Mouse (Mus musculus) liver, embryonic 14.5 days (tissue): ENCODE data around the gene Kalrn.
A peak's percentile ranks its signal among the peaks of the same experiment; 100 is the strongest.

ENCODE experiments used
- CTCF ChIP-seq: IDR thresholded peaks from 2 replicates; pipeline ENCODE4 v1.5.1; 2016; ENCODE audit warnings: antibody characterized with exemption, low read depth, control low read depth
- EP300 ChIP-seq: IDR thresholded peaks from 2 replicates; pipeline ENCODE4 v1.6.1; 2016; ENCODE audit warnings: antibody characterized with exemption, low read depth

GRCm38 (mm10) chr16:34119370-34119769 lies 454.0 kb downstream of the Kalrn start:
- TF ChIP-seq CTCF, result peak; percentile 64
- TF ChIP-seq EP300, result no peak
